Mouse (Mus musculus): ENCODE results near the gene Lnx2. TPM values are rescaled to one million over a fixed set of nuclear protein-coding genes. Genes with fewer than 3 reads are reported as not detected.

Lnx2 gene
- polyA plus RNA-seq, 1 experiment from 2014 or later, result 19.7 TPM

DNA sequence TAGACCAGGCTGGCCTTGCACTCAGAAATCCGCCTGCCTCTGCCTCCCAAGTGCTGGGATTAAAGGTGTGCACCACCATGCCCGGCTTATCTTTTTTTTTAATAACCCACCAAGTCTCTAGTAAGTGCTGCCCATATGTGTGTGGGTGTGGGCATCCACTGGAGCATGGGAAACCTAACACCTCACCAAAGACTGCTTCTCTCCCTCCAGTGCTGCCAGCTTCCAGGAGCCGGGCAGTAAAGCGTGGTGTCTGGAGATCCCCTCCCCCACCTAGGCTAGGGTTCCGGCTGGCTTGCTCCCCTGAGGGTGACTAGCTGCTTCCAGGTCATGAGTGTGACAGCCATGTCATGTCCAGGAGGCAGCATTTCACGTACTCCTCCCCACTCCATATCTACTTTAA, 25.9 kb upstream of the Lnx2 start:
- no peaks in the 10 kb centered on the region for H3K4me1 ChIP-seq (replicated peaks; ENCODE audit: control insufficient read depth, insufficient read depth, low read length)
- no peak for ATAC-seq (ENCODE audit: low read depth)
- H3K36me3 ChIP-seq (ENCODE audit: control insufficient read depth, insufficient read depth, low read length), result peaks cover 11% of the 10 kb centered on the region
- no peak overlapping the region for H3K9ac ChIP-seq (ENCODE audit: low read length)
- no peak overlapping the region for H3K4me3 ChIP-seq (ENCODE audit: low read length)
- H3K27ac ChIP-seq (ENCODE audit: low read length), result no peak overlapping the region
- 89% methylated on average over 6 of the region's 6 CpGs for WGBS
- H3K9me3 ChIP-seq (ENCODE audit: control insufficient read depth, low read length), result no peaks in the 10 kb centered on the region
- no peak overlapping the region for H3K4me2 ChIP-seq (ENCODE audit: low read depth, low read length)
- no peaks in the 10 kb centered on the region for H3K27me3 ChIP-seq (ENCODE audit: control insufficient read depth, insufficient read depth, low read depth, low read length)

- Histone ChIP-seq H3K36me3 (ENCODE audit: control insufficient read depth, insufficient read depth, low read length) (peaks cover 6% of the 10 kb centered on the region; the same call in 1 of the 2 replicates), H3K27me3 (ENCODE audit: control insufficient read depth, insufficient read depth, low read depth, low read length) (no peaks in the 10 kb centered on the region), H3K4me3 (ENCODE audit: low read length) (no peak overlapping the region), H3K9me3 (ENCODE audit: control insufficient read depth, low read length) (no peaks in the 10 kb centered on the region), H3K4me1 (replicated peaks; ENCODE audit: control insufficient read depth, insufficient read depth, low read length) (no peaks in the 10 kb centered on the region), H3K27ac (ENCODE audit: low read length) (no peak overlapping the region), H3K4me2 (ENCODE audit: low read depth, low read length) (no peak overlapping the region), H3K9ac (ENCODE audit: low read length) (no peak overlapping the region)
- ATAC-seq (ENCODE audit: low read depth), result no peak
- 79% methylated on average over 2 of the region's 2 CpGs for WGBS
Measured at GRCm38 (mm10) chr5:147100180-147100579, 23.8 kb upstream of the Lnx2 start.

DNA sequence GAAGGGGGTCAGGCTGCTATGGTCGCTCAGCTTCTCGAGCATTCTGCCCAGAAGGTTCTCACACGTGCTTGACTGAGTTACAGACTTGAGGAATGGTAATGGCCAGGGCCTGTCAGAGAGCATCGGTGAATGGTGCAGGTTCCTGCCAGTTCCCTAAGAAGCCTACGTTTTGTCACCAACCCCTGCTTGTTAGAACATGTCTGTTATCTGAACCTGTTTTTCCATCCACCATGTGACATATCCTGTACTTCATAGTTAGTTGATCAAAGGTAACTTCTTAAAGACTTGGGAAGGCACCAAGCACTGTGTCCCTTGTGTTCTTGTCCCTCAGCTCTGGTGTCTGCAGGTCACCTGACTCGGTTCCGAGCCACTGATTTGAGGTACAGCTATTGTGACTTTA, 22.3 kb upstream of the Lnx2 start:
- H3K4me3 ChIP-seq (ENCODE audit: low read length), result no peak overlapping the region
- H3K27ac ChIP-seq (ENCODE audit: low read length), result no peak overlapping the region
- H3K4me2 ChIP-seq (ENCODE audit: low read depth, low read length), result no peak overlapping the region
- H3K9ac ChIP-seq (ENCODE audit: low read length), result no peak overlapping the region
- H3K4me1 ChIP-seq (replicated peaks; ENCODE audit: control insufficient read depth, insufficient read depth, low read length), result 0 out of 2 replicates have a peak, but pooled peaks cover 2% of the 10 kb centered on the region
- no peaks in the 10 kb centered on the region for H3K27me3 ChIP-seq (ENCODE audit: control insufficient read depth, insufficient read depth, low read depth, low read length)
- H3K9me3 ChIP-seq (ENCODE audit: control insufficient read depth, low read length), result no peaks in the 10 kb centered on the region
- no peak for ATAC-seq (ENCODE audit: low read depth)
- 87% methylated on average over 7 of the region's 7 CpGs for WGBS
- H3K36me3 ChIP-seq (ENCODE audit: control insufficient read depth, insufficient read depth, low read length), result peaks cover 3% of the 10 kb centered on the region; the same call in 1 of the 2 replicates

GRCm38 (mm10) chr5:147096586-147096985, 20.2 kb upstream of the Lnx2 start:
- Histone ChIP-seq H3K4me3 (ENCODE audit: low read length) (no peak overlapping the region), H3K9me3 (ENCODE audit: control insufficient read depth, low read length) (no peaks in the 10 kb centered on the region), H3K36me3 (ENCODE audit: control insufficient read depth, insufficient read depth, low read length) (no peaks in the 10 kb centered on the region; the same call in 1 of the 2 replicates), H3K9ac (ENCODE audit: low read length) (no peak overlapping the region), H3K4me2 (ENCODE audit: low read depth, low read length) (no peak overlapping the region), H3K4me1 (replicated peaks; ENCODE audit: control insufficient read depth, insufficient read depth, low read length) (0 out of 2 replicates have a peak, but pooled peaks cover 2% of the 10 kb centered on the region), H3K27ac (ENCODE audit: low read length) (no peak overlapping the region), H3K27me3 (ENCODE audit: control insufficient read depth, insufficient read depth, low read depth, low read length) (no peaks in the 10 kb centered on the region)
- 95% methylated on average over 4 of the region's 4 CpGs for WGBS
- no peak for ATAC-seq (ENCODE audit: low read depth)

GRCm38 (mm10) chr5:147094296-147094695, 17.9 kb upstream of the Lnx2 start:
- H3K27ac ChIP-seq (ENCODE audit: low read length), result no peak overlapping the region
- no peak overlapping the region for H3K4me2 ChIP-seq (ENCODE audit: low read depth, low read length)
- WGBS, result 73% methylated on average over 6 of the region's 6 CpGs
- H3K4me3 ChIP-seq (ENCODE audit: low read length), result no peak overlapping the region
- no peaks in the 10 kb centered on the region; the same call in 1 of the 2 replicates for H3K36me3 ChIP-seq (ENCODE audit: control insufficient read depth, insufficient read depth, low read length)
- H3K27me3 ChIP-seq (ENCODE audit: control insufficient read depth, insufficient read depth, low read depth, low read length), result no peaks in the 10 kb centered on the region
- H3K9ac ChIP-seq (ENCODE audit: low read length), result no peak overlapping the region
- ATAC-seq (ENCODE audit: low read depth), result no peak
- no peaks in the 10 kb centered on the region for H3K9me3 ChIP-seq (ENCODE audit: control insufficient read depth, low read length)
- peaks cover 7% of the 10 kb centered on the region; the same call in 1 of the 2 replicates for H3K4me1 ChIP-seq (replicated peaks; ENCODE audit: control insufficient read depth, insufficient read depth, low read length)

- WGBS, result 93% methylated on average over 7 of the region's 7 CpGs
- ATAC-seq (ENCODE audit: low read depth), result no peak
- no peak overlapping the region for H3K27ac ChIP-seq (ENCODE audit: low read length)
- no peak overlapping the region for H3K4me2 ChIP-seq (ENCODE audit: low read depth, low read length)
- no peak overlapping the region for H3K9ac ChIP-seq (ENCODE audit: low read length)
- H3K4me3 ChIP-seq (ENCODE audit: low read length), result no peak overlapping the region
- peaks cover 7% of the 10 kb centered on the region; the same call in 1 of the 2 replicates for H3K4me1 ChIP-seq (replicated peaks; ENCODE audit: control insufficient read depth, insufficient read depth, low read length)
- no peaks in the 10 kb centered on the region for H3K27me3 ChIP-seq (ENCODE audit: control insufficient read depth, insufficient read depth, low read depth, low read length)
- no peaks in the 10 kb centered on the region for H3K9me3 ChIP-seq (ENCODE audit: control insufficient read depth, low read length)
- H3K36me3 ChIP-seq (ENCODE audit: control insufficient read depth, insufficient read depth, low read length), result no peaks in the 10 kb centered on the region; the same call in 1 of the 2 replicates
Measured at GRCm38 (mm10) chr5:147092448-147092847, 16.1 kb upstream of the Lnx2 start.

- Histone ChIP-seq H3K4me1 (replicated peaks; ENCODE audit: control insufficient read depth, insufficient read depth, low read length) (peaks cover 7% of the 10 kb centered on the region; the same call in 1 of the 2 replicates), H3K4me3 (ENCODE audit: low read length) (no peak overlapping the region), H3K9ac (ENCODE audit: low read length) (no peak overlapping the region), H3K36me3 (ENCODE audit: control insufficient read depth, insufficient read depth, low read length) (no peaks in the 10 kb centered on the region; the same call in 1 of the 2 replicates), H3K4me2 (ENCODE audit: low read depth, low read length) (no peak overlapping the region), H3K27ac (ENCODE audit: low read length) (no peak overlapping the region), H3K9me3 (ENCODE audit: control insufficient read depth, low read length) (no peaks in the 10 kb centered on the region), H3K27me3 (ENCODE audit: control insufficient read depth, insufficient read depth, low read depth, low read length) (no peaks in the 10 kb centered on the region)
- WGBS, result 76% methylated on average over 11 of the region's 11 CpGs
- no peak for ATAC-seq (ENCODE audit: low read depth)
Measured at GRCm38 (mm10) chr5:147090256-147090963, 14.0 kb upstream of the Lnx2 start.

DNA sequence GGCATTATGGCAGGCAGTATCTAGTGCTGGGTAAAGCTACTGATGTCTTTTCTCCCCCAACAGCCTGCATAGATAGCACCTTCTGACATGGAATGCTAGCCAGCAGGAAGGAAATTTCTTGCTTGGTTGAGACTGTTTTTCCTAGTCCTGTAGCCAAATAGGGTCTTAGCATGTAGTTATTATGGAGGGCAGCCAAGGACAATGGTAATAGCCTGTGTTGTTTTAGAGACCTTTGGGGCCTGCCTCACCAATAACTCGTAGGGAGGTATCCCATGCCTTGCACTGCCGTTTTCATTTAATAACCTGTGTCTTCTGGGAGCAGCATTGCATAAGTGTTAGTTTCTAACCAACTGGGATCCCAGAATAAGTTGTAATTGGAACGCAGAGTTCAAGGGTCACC, 13.4 kb upstream of the Lnx2 start:
- H3K36me3 ChIP-seq (ENCODE audit: control insufficient read depth, insufficient read depth, low read length), result no peaks in the 10 kb centered on the region
- H3K27me3 ChIP-seq (ENCODE audit: control insufficient read depth, insufficient read depth, low read depth, low read length), result no peaks in the 10 kb centered on the region
- H3K9ac ChIP-seq (ENCODE audit: low read length), result no peak overlapping the region
- H3K4me2 ChIP-seq (ENCODE audit: low read depth, low read length), result no peak overlapping the region
- no peaks in the 10 kb centered on the region for H3K9me3 ChIP-seq (ENCODE audit: control insufficient read depth, low read length)
- no peak overlapping the region for H3K27ac ChIP-seq (ENCODE audit: low read length)
- H3K4me1 ChIP-seq (replicated peaks; ENCODE audit: control insufficient read depth, insufficient read depth, low read length), result peaks cover 7% of the 10 kb centered on the region; the same call in 1 of the 2 replicates
- 68% methylated on average over 3 of the region's 3 CpGs for WGBS
- no peak for ATAC-seq (ENCODE audit: low read depth)
- no peak overlapping the region for H3K4me3 ChIP-seq (ENCODE audit: low read length)

DNA sequence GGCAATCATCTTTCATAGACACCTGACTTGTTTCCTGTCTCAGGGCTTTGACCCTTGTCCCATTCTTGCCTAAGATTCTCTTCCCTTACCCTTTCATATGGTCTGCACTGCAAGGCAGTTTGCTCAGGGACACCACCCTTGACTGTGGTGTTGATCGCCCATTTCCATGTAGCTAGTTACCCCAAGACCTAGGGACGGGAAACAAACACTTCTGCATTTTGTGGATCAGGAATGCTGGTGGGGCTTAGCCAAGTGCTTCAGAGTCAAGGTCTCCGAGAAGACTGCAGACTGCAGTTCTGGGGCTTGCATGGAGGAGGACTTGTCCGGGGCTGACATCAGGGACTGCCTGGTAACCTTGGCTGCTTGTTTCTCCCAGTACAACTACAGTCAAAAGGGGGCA, 10.4 kb upstream of the Lnx2 start:
- no peak overlapping the region for H3K4me3 ChIP-seq (ENCODE audit: low read length)
- no peak overlapping the region for H3K27ac ChIP-seq (ENCODE audit: low read length)
- no peak overlapping the region for H3K4me2 ChIP-seq (ENCODE audit: low read depth, low read length)
- no peak for ATAC-seq (ENCODE audit: low read depth)
- 86% methylated on average over 4 of the region's 4 CpGs for WGBS
- H3K36me3 ChIP-seq (ENCODE audit: control insufficient read depth, insufficient read depth, low read length), result no peaks in the 10 kb centered on the region
- H3K9ac ChIP-seq (ENCODE audit: low read length), result no peak overlapping the region
- H3K27me3 ChIP-seq (ENCODE audit: control insufficient read depth, insufficient read depth, low read depth, low read length), result no peaks in the 10 kb centered on the region
- H3K4me1 ChIP-seq (replicated peaks; ENCODE audit: control insufficient read depth, insufficient read depth, low read length), result peaks cover 5% of the 10 kb centered on the region; the same call in 1 of the 2 replicates
- H3K9me3 ChIP-seq (ENCODE audit: control insufficient read depth, low read length), result no peaks in the 10 kb centered on the region
